Mouse (Mus musculus): ENCODE data around the gene Ryr1. TPM values are rescaled to one million over a fixed set of nuclear protein-coding genes. Genes with fewer than 3 reads are reported as not detected.
"Not testable (repeated sequence)": the region's sequence is repeated elsewhere in the genome, so short reads cannot be mapped to it uniquely, and the experiment has no call there.

The Ryr1 gene
- total and polyA plus RNA-seq, 2 experiments from 2014 or later, result 0.04 to 0.15 TPM

DNA sequence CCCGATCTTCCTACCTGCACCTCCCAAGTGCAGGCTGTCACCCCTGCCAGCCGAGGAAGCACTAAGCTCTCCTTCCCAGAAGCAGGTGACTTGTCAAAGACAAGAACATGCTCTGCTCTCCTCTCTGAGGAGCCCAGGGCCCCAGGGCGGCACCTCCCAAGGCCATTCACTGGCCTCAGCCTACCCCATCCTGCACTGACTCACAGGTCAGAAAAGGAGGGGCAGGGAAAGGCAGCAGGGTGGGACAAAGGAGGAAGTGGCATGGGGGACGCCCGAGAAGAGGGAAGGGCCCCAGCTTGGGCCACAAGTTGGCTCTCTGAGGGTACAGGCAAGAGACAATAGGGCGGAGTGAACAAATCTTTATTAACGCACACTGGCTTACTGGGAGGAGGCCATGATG is 153.9 kb downstream of the Ryr1 start:
- H3K4me2 ChIP-seq (ENCODE audit: low read depth, low read length), result no peak overlapping the region
- peaks cover 30% of the 10 kb centered on the region for H3K36me3 ChIP-seq (replicated peaks; ENCODE audit: control insufficient read depth, insufficient read depth, low read length)
- peak overlapping the region; percentile 82 for H3K27ac ChIP-seq (ENCODE audit: low read depth)
- no peak for TF ChIP-seq CTCF (IDR thresholded peaks at IDR 0.05; ENCODE audit: low read depth)
- no peak for TF ChIP-seq EP300 (IDR thresholded peaks at IDR 0.05; ENCODE audit: low read depth)
- WGBS, result 78% methylated on average over 7 of the region's 7 CpGs
- ATAC-seq (ENCODE audit: insufficient read depth, low read depth) (no peak), DNase-seq (ENCODE audit: low spot score) (no peak)
- H3K4me1 ChIP-seq (ENCODE audit: control insufficient read depth, insufficient read depth), result peaks cover 10% of the 10 kb centered on the region
- H3K9me3 ChIP-seq (replicated peaks; ENCODE audit: control insufficient read depth, low read length), result no peaks in the 10 kb centered on the region
- H3K9ac ChIP-seq (replicated peaks; ENCODE audit: low read depth, low read length), result no peak overlapping the region
- no peak overlapping the region for H3K4me3 ChIP-seq (ENCODE audit: low read depth, low read length)
- no peaks in the 10 kb centered on the region for H3K27me3 ChIP-seq (ENCODE audit: control insufficient read depth, insufficient read depth, low read length)

DNA sequence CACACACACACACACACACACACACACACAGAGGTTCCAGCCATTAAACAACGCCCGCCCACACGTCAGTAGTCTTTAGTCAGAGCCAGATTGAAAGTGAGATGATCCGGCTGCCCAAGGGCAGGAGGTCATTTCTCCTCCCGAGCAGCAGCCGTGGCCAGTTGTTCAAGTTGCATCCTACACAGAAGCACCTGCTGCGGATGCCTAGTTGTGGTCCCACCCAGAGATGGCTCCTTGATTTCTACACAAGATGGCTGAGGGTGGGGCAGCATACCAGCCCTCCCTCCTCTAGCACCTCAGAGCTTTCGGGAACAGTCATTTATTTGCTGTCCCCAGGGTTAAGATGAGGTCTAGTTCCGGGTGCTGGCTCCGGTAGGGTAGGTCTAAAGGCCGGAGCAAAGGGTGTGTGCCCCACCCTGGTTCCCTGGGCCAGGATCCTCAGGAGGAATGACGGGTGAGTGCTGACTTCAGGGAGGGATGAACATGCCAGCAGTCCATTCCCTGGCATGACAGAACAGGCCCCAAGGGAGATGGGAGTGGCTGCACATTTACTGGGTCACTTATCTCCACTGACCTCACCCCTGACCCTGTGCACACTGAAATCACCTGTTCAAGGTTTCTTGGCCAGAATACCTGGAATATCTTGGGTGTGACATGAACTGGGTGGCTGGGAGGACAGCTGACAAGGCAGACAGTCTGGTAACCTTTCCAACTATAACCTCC is 155.1 kb downstream of the Ryr1 start:
- Histone ChIP-seq H3K4me3 (ENCODE audit: low read depth, low read length) (no peak overlapping the region), H3K27ac (ENCODE audit: low read depth) (no peak overlapping the region), H3K9ac (replicated peaks; ENCODE audit: low read depth, low read length) (peak overlapping the region; percentile 29; the same call in 1 of the 2 replicates), H3K4me2 (ENCODE audit: low read depth, low read length) (no peak overlapping the region), H3K27me3 (ENCODE audit: control insufficient read depth, insufficient read depth, low read length) (no peaks in the 10 kb centered on the region), H3K36me3 (replicated peaks; ENCODE audit: control insufficient read depth, insufficient read depth, low read length) (peaks cover 25% of the 10 kb centered on the region), H3K9me3 (replicated peaks; ENCODE audit: control insufficient read depth, low read length) (no peaks in the 10 kb centered on the region), H3K4me1 (ENCODE audit: control insufficient read depth, insufficient read depth) (peaks cover 10% of the 10 kb centered on the region)
- DNase-seq (ENCODE audit: low spot score) (no peak), ATAC-seq (ENCODE audit: insufficient read depth, low read depth) (no peak)
- no peak for TF ChIP-seq EP300 (IDR thresholded peaks at IDR 0.05; ENCODE audit: low read depth)
- no peak for TF ChIP-seq CTCF (IDR thresholded peaks at IDR 0.05; ENCODE audit: low read depth)
- WGBS, result 46% methylated on average over 12 of the region's 12 CpGs

DNA sequence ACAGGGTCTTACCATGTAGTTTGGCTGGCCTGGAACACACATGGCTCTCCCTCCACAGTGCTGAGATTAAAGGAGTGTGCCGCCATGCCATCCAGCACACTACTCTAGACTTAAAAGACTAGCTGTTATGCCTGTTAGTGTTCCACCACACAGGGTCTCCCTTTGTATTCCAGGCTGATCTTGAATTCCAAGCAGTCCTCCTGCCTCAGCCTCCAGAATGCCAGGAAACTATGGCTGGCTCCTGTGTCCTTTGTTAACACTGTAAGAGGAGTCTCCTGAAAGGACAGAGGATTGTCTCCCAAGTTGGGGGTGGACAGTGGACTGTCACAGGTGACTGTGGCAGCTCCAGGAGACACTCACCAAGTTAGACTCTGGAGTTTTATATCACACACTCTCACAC is 155.7 kb downstream of the Ryr1 start:
- no peak for TF ChIP-seq EP300 (IDR thresholded peaks at IDR 0.05; ENCODE audit: low read depth)
- no peak for TF ChIP-seq CTCF (IDR thresholded peaks at IDR 0.05; ENCODE audit: low read depth)
- Histone ChIP-seq H3K4me1 (ENCODE audit: control insufficient read depth, insufficient read depth) (peaks cover 10% of the 10 kb centered on the region), H3K4me2 (ENCODE audit: low read depth, low read length) (no peak overlapping the region), H3K27me3 (ENCODE audit: control insufficient read depth, insufficient read depth, low read length) (no peaks in the 10 kb centered on the region), H3K9ac (replicated peaks; ENCODE audit: low read depth, low read length) (no peak overlapping the region), H3K4me3 (ENCODE audit: low read depth, low read length) (no peak overlapping the region), H3K36me3 (replicated peaks; ENCODE audit: control insufficient read depth, insufficient read depth, low read length) (peaks cover 20% of the 10 kb centered on the region), H3K9me3 (replicated peaks; ENCODE audit: control insufficient read depth, low read length) (no peaks in the 10 kb centered on the region), H3K27ac (ENCODE audit: low read depth) (no peak overlapping the region)
- no peak for DNase-seq (ENCODE audit: low spot score)
- ATAC-seq (ENCODE audit: insufficient read depth, low read depth), result no peak
- 83% methylated on average over 1 of the region's 1 CpGs for WGBS

DNA sequence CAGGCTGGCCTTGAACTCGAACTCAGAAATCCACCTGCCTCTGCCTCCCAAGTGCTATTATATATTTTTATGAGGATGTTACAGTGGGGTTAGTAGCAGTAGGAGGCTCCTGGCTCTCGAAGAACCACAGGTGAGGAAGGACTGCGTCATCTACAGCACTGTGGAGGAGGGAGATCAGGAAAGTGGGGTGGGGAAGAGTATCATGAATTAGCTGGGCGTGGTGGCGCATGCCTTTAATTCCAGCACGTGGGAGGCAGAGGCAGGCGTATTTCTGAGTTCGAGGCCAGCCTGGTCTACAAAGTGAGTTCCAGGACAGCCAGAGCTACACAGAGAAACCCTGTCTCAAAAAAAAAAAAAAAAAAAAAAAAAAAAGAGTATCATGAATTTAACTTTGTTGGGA is 156.9 kb downstream of the Ryr1 start:
- not testable (repeated sequence) for H3K4me3 ChIP-seq (ENCODE audit: low read depth, low read length); H3K4me2 ChIP-seq (ENCODE audit: low read depth, low read length); H3K9me3 ChIP-seq (replicated peaks; ENCODE audit: control insufficient read depth, low read length); DNase-seq (ENCODE audit: low spot score); H3K9ac ChIP-seq (replicated peaks; ENCODE audit: low read depth, low read length); H3K36me3 ChIP-seq (replicated peaks; ENCODE audit: control insufficient read depth, insufficient read depth, low read length); H3K27me3 ChIP-seq (ENCODE audit: control insufficient read depth, insufficient read depth, low read length); H3K4me1 ChIP-seq (ENCODE audit: control insufficient read depth, insufficient read depth); H3K27ac ChIP-seq (ENCODE audit: low read depth); ATAC-seq (ENCODE audit: insufficient read depth, low read depth)
- WGBS, result 88% methylated on average over 8 of the region's 8 CpGs

DNA sequence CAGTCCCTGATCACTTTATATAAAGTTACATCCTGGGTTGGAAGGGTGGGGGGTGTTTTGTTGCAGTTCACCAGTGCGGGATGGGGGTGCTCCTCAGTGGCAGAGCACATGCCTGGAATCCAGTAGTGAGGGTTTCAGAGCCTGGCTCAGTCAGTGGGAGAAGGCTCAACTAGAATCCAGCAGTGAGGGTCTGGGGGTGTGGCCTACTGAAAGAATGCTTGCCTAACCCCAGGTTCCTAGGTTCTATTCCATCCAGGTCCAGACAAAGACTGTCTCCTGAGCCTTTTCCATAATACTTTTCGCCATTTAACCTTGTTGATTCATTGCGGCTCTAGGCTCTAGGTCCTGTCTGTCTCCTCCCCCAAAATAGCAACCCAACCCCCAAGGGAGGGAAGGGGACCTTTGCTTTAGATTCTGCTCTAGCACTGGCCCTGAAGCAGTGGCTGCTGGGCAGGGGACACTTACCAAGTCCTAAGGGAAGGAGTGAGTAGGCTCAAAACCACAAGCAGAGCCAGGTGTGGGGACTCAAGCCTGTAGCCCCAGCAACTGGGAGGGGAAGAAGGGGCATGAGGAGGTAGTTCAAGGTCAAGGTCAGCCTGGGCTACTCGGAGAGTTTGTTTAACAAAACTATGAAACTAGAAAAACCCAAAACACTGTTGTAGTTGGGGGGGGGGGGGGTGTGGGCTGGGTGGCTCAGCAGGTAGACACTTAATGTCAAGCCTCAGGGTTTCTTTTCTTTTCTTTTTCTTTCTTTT is 158.1 kb downstream of the Ryr1 start:
- ATAC-seq (ENCODE audit: insufficient read depth, low read depth), result no peak
- H3K4me1 ChIP-seq (ENCODE audit: control insufficient read depth, insufficient read depth), result peaks cover 10% of the 10 kb centered on the region
- no peak for TF ChIP-seq EP300 (IDR thresholded peaks at IDR 0.05; ENCODE audit: low read depth)
- no peak for TF ChIP-seq CTCF (IDR thresholded peaks at IDR 0.05; ENCODE audit: low read depth)
- peak overlapping the region; percentile 30; the same call in 1 of the 2 replicates for H3K27ac ChIP-seq (ENCODE audit: low read depth)
- WGBS, result 65% methylated on average over 4 of the region's 4 CpGs
- no peak for DNase-seq (ENCODE audit: low spot score)
- peaks cover 8% of the 10 kb centered on the region; the same call in 1 of the 2 replicates for H3K36me3 ChIP-seq (replicated peaks; ENCODE audit: control insufficient read depth, insufficient read depth, low read length)
- no peak overlapping the region for H3K4me3 ChIP-seq (ENCODE audit: low read depth, low read length)
- no peaks in the 10 kb centered on the region for H3K27me3 ChIP-seq (ENCODE audit: control insufficient read depth, insufficient read depth, low read length)
- no peaks in the 10 kb centered on the region for H3K9me3 ChIP-seq (replicated peaks; ENCODE audit: control insufficient read depth, low read length)
- H3K4me2 ChIP-seq (ENCODE audit: low read depth, low read length), result no peak overlapping the region
- H3K9ac ChIP-seq (replicated peaks; ENCODE audit: low read depth, low read length), result no peak overlapping the region
